Comparison of ENCODE assay signal across 17 mouse cellular contexts in the genomic region with DNA sequence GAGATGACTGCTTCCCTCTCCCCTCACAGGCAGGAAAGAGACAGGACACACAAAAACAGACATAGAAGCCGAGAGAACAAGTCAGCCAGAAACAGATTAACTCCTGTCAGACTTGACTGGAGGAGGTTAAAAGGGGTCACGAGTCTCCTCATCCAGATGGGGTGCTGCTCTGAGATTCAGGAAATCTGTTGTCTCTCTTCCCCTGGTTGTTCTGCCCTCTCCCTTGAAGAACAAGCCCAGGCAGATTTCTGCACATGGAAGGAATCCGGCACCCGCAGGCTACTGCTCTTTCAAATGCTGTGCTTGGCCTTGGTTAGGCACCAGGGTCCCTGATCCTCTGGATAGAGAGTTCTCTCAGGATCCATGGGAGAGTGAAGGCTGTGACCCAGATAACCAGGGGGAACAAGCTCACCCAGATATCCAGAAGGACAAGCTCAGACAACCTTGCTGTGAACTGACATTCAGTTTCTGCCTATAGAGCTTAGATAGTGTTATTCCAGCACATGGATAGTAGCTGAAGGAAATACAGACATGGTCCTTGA. TPM values are rescaled to one million over a fixed set of nuclear protein-coding genes. Genes with fewer than 3 reads are reported as not detected.
DNase-seq lines count a peak whose midpoint lies in the region; ATAC-seq and TF ChIP-seq lines count a peak whose summit lies in the region.
"Had no signal": no experiment of that assay in that cellular context is flagged by ENCODE, and none has a peak within 500 bp of the region (broad histone marks: within the 10 kb centered on the region; RNA-seq: fewer than 3 reads in every experiment).

No protein-coding gene starts in this region.

- no peak overlapping the region for H3K4me3 ChIP-seq in kidney, embryonic 16.5 days (ENCODE audit: low read length)
- no peak overlapping the region for H3K4me3 ChIP-seq in limb, embryonic 14.5 days (replicated peaks; ENCODE audit: low read length)
- H3K4me3 ChIP-seq: forebrain, embryonic 13.5 days; intestine, embryonic 15.5 days; myocyte had no signal

- TF ChIP-seq CTCF in brain, embryonic 14.5 days (IDR thresholded peaks at IDR 0.05; ENCODE audit: borderline replicate concordance, extremely low read depth, insufficient read depth, insufficient read length) = no peak

- peak; percentile 32; the same call in 1 of the 2 replicates for ATAC-seq in kidney, embryonic 16.5 days (ENCODE audit: low FRiP score, low TSS enrichment)
- no peak for ATAC-seq in limb, embryonic 14.5 days (ENCODE audit: low FRiP score, low read depth)
- ATAC-seq: forebrain, embryonic 13.5 days had no signal

- no peak overlapping the region for H3K9ac ChIP-seq in kidney, embryonic 16.5 days (replicated peaks; ENCODE audit: low read length)
- no peak overlapping the region for H3K9ac ChIP-seq in limb, embryonic 14.5 days (ENCODE audit: low read depth, low read length, severe bottlenecking)
- H3K9ac ChIP-seq: forebrain, embryonic 13.5 days; intestine, embryonic 15.5 days had no signal

- no peak for DNase-seq in kidney, postnatal 36 days
- peak; percentile 6 for DNase-seq in brain, embryonic 14.5 days (ENCODE audit: low read depth)
- DNase-seq in embryo, embryonic 10.5 days (ENCODE audit: low spot score) = peak; percentile 36
- DNase-seq in limb, embryonic 14.5 days (ENCODE audit: low spot score) = no peak
- no peak for DNase-seq in thymus, postnatal 4 days
- no peak for DNase-seq in spleen, postnatal 4 days (ENCODE audit: low spot score in 2 of 2)
- DNase-seq: cerebellum, adult 2 months; heart, adult 18-20 months; heart, postnatal 36 days; lung, postnatal 14 days had no signal

- H3K27me3 ChIP-seq in kidney, embryonic 16.5 days (ENCODE audit: insufficient read depth, low read length) = no peaks in the 10 kb centered on the region
- H3K27me3 ChIP-seq in limb, embryonic 14.5 days (ENCODE audit: control insufficient read depth, insufficient read depth, low read length) = no peaks in the 10 kb centered on the region
- H3K27me3 ChIP-seq: forebrain, embryonic 13.5 days; intestine, embryonic 15.5 days had no signal

- H3K9me3 ChIP-seq in kidney, embryonic 16.5 days (ENCODE audit: low read length) = no peaks in the 10 kb centered on the region
- H3K9me3 ChIP-seq in limb, embryonic 14.5 days (ENCODE audit: control insufficient read depth, low read length) = no peaks in the 10 kb centered on the region
- H3K9me3 ChIP-seq: forebrain, embryonic 13.5 days; intestine, embryonic 15.5 days had no signal

- TF ChIP-seq POLR2A in brain, embryonic 14.5 days (IDR thresholded peaks at IDR 0.05; ENCODE audit: borderline replicate concordance, extremely low read depth, insufficient read depth, insufficient read length, poor library complexity, severe bottlenecking) = no peak
- TF ChIP-seq POLR2A in limb, embryonic 14.5 days (IDR thresholded peaks at IDR 0.05; ENCODE audit: borderline replicate concordance, extremely low read depth, insufficient read depth, insufficient read length) = no peak

- no peak overlapping the region for H3K4me2 ChIP-seq in kidney, embryonic 16.5 days (replicated peaks; ENCODE audit: low read depth, low read length)
- no peak overlapping the region for H3K4me2 ChIP-seq in limb, embryonic 14.5 days (replicated peaks; ENCODE audit: low read depth, low read length, severe bottlenecking)
- H3K4me2 ChIP-seq: forebrain, embryonic 13.5 days; intestine, embryonic 15.5 days; midbrain, embryonic 11.5 days had no signal

- peaks cover 12% of the 10 kb centered on the region for H3K36me3 ChIP-seq in kidney, embryonic 16.5 days (ENCODE audit: insufficient read depth, low read length)
- H3K36me3 ChIP-seq in limb, embryonic 14.5 days (ENCODE audit: control insufficient read depth, insufficient read depth, low read length) = peaks cover 17% of the 10 kb centered on the region

- H3K4me1 ChIP-seq in kidney, embryonic 16.5 days (ENCODE audit: insufficient read depth, low read length) = 0 out of 2 replicates have a peak, but pooled peaks cover 5% of the 10 kb centered on the region
- H3K4me1 ChIP-seq in limb, embryonic 14.5 days (ENCODE audit: control insufficient read depth, insufficient read depth, low read length) = peaks cover 2% of the 10 kb centered on the region; the same call in 1 of the 2 replicates
- H3K4me1 ChIP-seq: forebrain, embryonic 13.5 days had no signal

- no peak overlapping the region for H3K27ac ChIP-seq in kidney, embryonic 16.5 days (ENCODE audit: low read length)
- H3K27ac ChIP-seq in limb, embryonic 14.5 days (replicated peaks; ENCODE audit: low read depth, low read length) = 0 out of 2 replicates have a peak overlapping the region, but pooled peaks have one; percentile 15
- H3K27ac ChIP-seq: forebrain, embryonic 13.5 days had no signal

- WGBS in kidney, embryonic 16.5 days = 45% methylated on average over 4 of the region's 4 CpGs
- 49% methylated on average over 4 of the region's 4 CpGs for WGBS in limb, embryonic 14.5 days

RNA-seq across cellular contexts. Expression of a gene that starts 23.8 kb away (rescaled TPM):
- polyA plus RNA-seq in kidney, embryonic 16.5 days (2015; fragmentation: Nextera tagmentation; extraction: Ambion mirVana) = not detected in 2 replicates
- polyA plus RNA-seq in brain, embryonic 14.5 days (2012; rRNA removed) = not detected in 2 replicates
- polyA plus RNA-seq in limb, embryonic 14.5 days (2012; rRNA removed) = not detected in 2 replicates
- 0.47 and 0.94 TPM in 2 replicates for polyA plus RNA-seq in limb, embryonic 14.5 days (2014; fragmentation: Nextera tagmentation; extraction: Ambion mirVana)
- polyA plus RNA-seq: cerebellum, adult 2 months; forebrain, embryonic 13.5 days; intestine, embryonic 15.5 days; liver, adult 2 months; midbrain, embryonic 11.5 days; myocyte; testis, adult 2 months had no signal

RNA-seq across cellular contexts. Expression of a gene that starts 40.2 kb away (rescaled TPM):
- polyA plus RNA-seq in kidney, embryonic 16.5 days (2015; fragmentation: Nextera tagmentation; extraction: Ambion mirVana) = not detected in 2 replicates
- 0.18 and 1.1 TPM in 2 replicates for polyA plus RNA-seq in brain, embryonic 14.5 days (2012; rRNA removed)
- polyA plus RNA-seq in limb, embryonic 14.5 days (2012; rRNA removed) = 3.6 and 8.6 TPM in 2 replicates
- 21.5 and 51.5 TPM in 2 replicates for polyA plus RNA-seq in limb, embryonic 14.5 days (2014; fragmentation: Nextera tagmentation; extraction: Ambion mirVana)
- polyA plus RNA-seq: cerebellum, adult 2 months; forebrain, embryonic 13.5 days; intestine, embryonic 15.5 days; liver, adult 2 months; midbrain, embryonic 11.5 days had no signal

RNA-seq across cellular contexts. Expression of a gene that starts 40.3 kb away (rescaled TPM):
- polyA plus RNA-seq in kidney, embryonic 16.5 days (2015; fragmentation: Nextera tagmentation; extraction: Ambion mirVana) = 56.8 and 60.9 TPM in 2 replicates
- 7.9 and 9.4 TPM in 2 replicates for polyA plus RNA-seq in brain, embryonic 14.5 days (2012; rRNA removed)
- 70.0 and 71.8 TPM in 2 replicates for polyA plus RNA-seq in limb, embryonic 14.5 days (2012; rRNA removed)
- polyA plus RNA-seq in limb, embryonic 14.5 days (2014; fragmentation: Nextera tagmentation; extraction: Ambion mirVana) = 115 TPM in 2 replicates

RNA-seq across cellular contexts. Expression of a gene that starts 40.3 kb away (rescaled TPM):
- polyA plus RNA-seq in kidney, embryonic 16.5 days (2015; fragmentation: Nextera tagmentation; extraction: Ambion mirVana) = not detected in 2 replicates
- polyA plus RNA-seq in brain, embryonic 14.5 days (2012; rRNA removed) = 0.05 TPM in 1 of 2 replicates, not detected in the other
- 0.03 TPM in 1 of 2 replicates, not detected in the other for polyA plus RNA-seq in limb, embryonic 14.5 days (2012; rRNA removed)
- polyA plus RNA-seq in limb, embryonic 14.5 days (2014; fragmentation: Nextera tagmentation; extraction: Ambion mirVana) = not detected in 2 replicates
- polyA plus RNA-seq: cerebellum, adult 2 months; forebrain, embryonic 13.5 days; liver, adult 2 months; midbrain, embryonic 11.5 days; myocyte had no signal

Comparison
In these comparisons a context has a peak if more than half of its experiments do, and no peak if none do; other contexts are left out.
1. DNase-seq: peak in brain, embryonic 14.5 days (single experiment) and embryo, embryonic 10.5 days (single experiment); none in kidney, postnatal 36 days (0 of 2), limb, embryonic 14.5 days (single experiment), thymus, postnatal 4 days (single experiment) and spleen, postnatal 4 days (0 of 2).